Mouse (Mus musculus) MEL (cell line): ENCODE measurements around the gene Mpp3. TPM values are rescaled to one million over a fixed set of nuclear protein-coding genes. Genes with fewer than 3 reads are reported as not detected.

Experiments used
- DNase-seq: peaks from one replicate; pipeline ENCODE4 v3.0.0; 2011; ENCODE audit warnings: low read depth, low spot score
- H3K27ac ChIP-seq: 2 replicates; pipeline ENCODE4 v1.5.1; 2012; ENCODE audit warnings: low read depth, mild to moderate bottlenecking, control low read depth, low read length, moderate library complexity; ENCODE audit not compliant: control insufficient read depth
- H3K27me3 ChIP-seq, 2 experiments: fragments of 150-350 bp in 1 of 2; sonication (generic) in 1 of 2; 2 replicates each; pipeline ENCODE4 v1.6.1; 2012; ENCODE audit warnings: low read length in 2 of 2, mild to moderate bottlenecking in 2 of 2, improper control_type of control experiment in 1 of 2, moderate library complexity in 1 of 2; ENCODE audit not compliant: insufficient read depth in 2 of 2, control insufficient read depth in 1 of 2
- H3K36me3 ChIP-seq, 2 experiments: 2 replicates each; pipeline ENCODE4 v1.6.1; 2012 to 2014; ENCODE audit warnings: low read length in 2 of 2, improper control_type of control experiment in 1 of 2, inconsistent platforms in 1 of 2, mild to moderate bottlenecking in 1 of 2; ENCODE audit not compliant: insufficient read depth in 2 of 2, control insufficient read depth in 1 of 2
- H3K4me1 ChIP-seq, 2 experiments: fragments of 150-350 bp in 1 of 2; sonication (generic) in 1 of 2; 2 replicates each; pipeline ENCODE4 v1.6.1; 2012; ENCODE audit warnings: low read length in 2 of 2, improper control_type of control experiment in 1 of 2, mild to moderate bottlenecking in 1 of 2; ENCODE audit not compliant: insufficient read depth in 2 of 2, control insufficient read depth in 1 of 2
- H3K4me3 ChIP-seq, 2 experiments: fragments of 150-350 bp in 1 of 2; sonication (generic) in 1 of 2; 2 replicates each; pipeline ENCODE4 v1.5.1; 2012; ENCODE audit warnings: low read depth in 2 of 2, low read length in 2 of 2, mild to moderate bottlenecking in 2 of 2, moderate library complexity in 2 of 2, control low read depth in 1 of 2, improper control_type of control experiment in 1 of 2; ENCODE audit not compliant: control insufficient read depth in 1 of 2, insufficient read depth in 1 of 2
- H3K79me2 ChIP-seq: 2 replicates; pipeline ENCODE4 v1.6.1; 2012; ENCODE audit warnings: mild to moderate bottlenecking, low read length, moderate library complexity; ENCODE audit not compliant: control insufficient read depth, poor library complexity, insufficient read depth
- H3K9ac ChIP-seq: 2 replicates; pipeline ENCODE4 v1.6.1; 2012; ENCODE audit warnings: low read depth, mild to moderate bottlenecking, control low read depth, low read length, moderate library complexity; ENCODE audit not compliant: control insufficient read depth, poor library complexity, severe bottlenecking
- H3K9me3 ChIP-seq: fragments of 150-350 bp; sonication (generic); replicated peaks from 2 replicates; pipeline ENCODE4 v1.6.1; 2012; ENCODE audit warnings: mild to moderate bottlenecking, low read length, improper control_type of control experiment, moderate library complexity; ENCODE audit not compliant: insufficient read depth
- BHLHE40 ChIP-seq: IDR thresholded peaks from 2 replicates; pipeline ENCODE4 v1.6.1; 2012; ENCODE audit warnings: low read depth, mild to moderate bottlenecking, inconsistent platforms, low read length, improper control_type of control experiment, borderline replicate concordance
- CHD1 ChIP-seq: IDR thresholded peaks from 2 replicates; pipeline ENCODE4 v1.6.1; 2012; ENCODE audit warnings: low read depth, mild to moderate bottlenecking, inconsistent platforms, low read length, improper control_type of control experiment
- CTCF ChIP-seq, 3 experiments: IDR thresholded peaks in 2 of 3; conservative IDR thresholded peaks in 1 of 3; 2 replicates each; pipeline ENCODE4 v1.5.1; 2011 to 2012; ENCODE audit warnings: low read length in 3 of 3, low read depth in 2 of 3, mild to moderate bottlenecking in 2 of 3, improper control_type of control experiment in 1 of 3, inconsistent platforms in 1 of 3, mixed read lengths in 1 of 3, moderate library complexity in 1 of 3; ENCODE audit not compliant: control insufficient read depth in 1 of 3, insufficient read depth in 1 of 3, poor library complexity in 1 of 3, severe bottlenecking in 1 of 3
- E2F4 ChIP-seq: IDR thresholded peaks from 2 replicates; pipeline ENCODE4 v1.6.1; 2011; ENCODE audit warnings: low read depth, low read length, improper control_type of control experiment, borderline replicate concordance
- ETS1 ChIP-seq: IDR thresholded peaks from 2 replicates; pipeline ENCODE4 v1.6.1; 2012; ENCODE audit warnings: low read depth, mild to moderate bottlenecking, inconsistent platforms, low read length, improper control_type of control experiment, moderate library complexity
- GABPA ChIP-seq: IDR thresholded peaks from 2 replicates; pipeline ENCODE4 v1.6.1; 2012; ENCODE audit warnings: low read depth, mild to moderate bottlenecking, inconsistent platforms, low read length, improper control_type of control experiment, moderate library complexity
- HCFC1 ChIP-seq: IDR thresholded peaks from 2 replicates; pipeline ENCODE4 v1.6.1; 2012; ENCODE audit warnings: low read depth, mild to moderate bottlenecking, inconsistent platforms, low read length, improper control_type of control experiment, moderate library complexity
- JUND ChIP-seq: IDR thresholded peaks from 2 replicates; pipeline ENCODE4 v1.6.1; 2011; ENCODE audit warnings: low read depth, mild to moderate bottlenecking, improper control_type of control experiment, low read length
- MAX ChIP-seq: IDR thresholded peaks from 2 replicates; pipeline ENCODE4 v1.6.1; 2011; ENCODE audit warnings: low read length, improper control_type of control experiment
- MAZ ChIP-seq: IDR thresholded peaks from 2 replicates; pipeline ENCODE4 v1.6.1; 2012; ENCODE audit warnings: low read depth, mild to moderate bottlenecking, inconsistent platforms, low read length, improper control_type of control experiment
- MEF2A ChIP-seq: IDR thresholded peaks from 2 replicates; pipeline ENCODE4 v1.6.1; 2014; ENCODE audit warnings: low read depth, mild to moderate bottlenecking, inconsistent platforms, low read length, improper control_type of control experiment; ENCODE audit not compliant: poor library complexity, insufficient replicate concordance, severe bottlenecking; ENCODE audit errors: extremely low read depth
- MXI1 ChIP-seq: IDR thresholded peaks from 2 replicates; pipeline ENCODE4 v1.6.1; 2011; ENCODE audit warnings: mild to moderate bottlenecking, low read depth, low read length, improper control_type of control experiment
- MYB ChIP-seq: IDR thresholded peaks from 2 replicates; pipeline ENCODE4 v1.6.1; 2011; ENCODE audit warnings: mild to moderate bottlenecking, low read depth, low read length, improper control_type of control experiment
- MYC ChIP-seq: IDR thresholded peaks from 2 replicates; pipeline ENCODE4 v1.6.1; 2011; ENCODE audit warnings: low read depth, mild to moderate bottlenecking, low read length, improper control_type of control experiment, moderate library complexity
- NELFE ChIP-seq: IDR thresholded peaks from 2 replicates; pipeline ENCODE4 v1.6.1; 2011; ENCODE audit warnings: low read depth, low read length, improper control_type of control experiment
- NRF1 ChIP-seq: IDR thresholded peaks from 2 replicates; pipeline ENCODE4 v1.6.1; 2014; ENCODE audit warnings: low read depth, mild to moderate bottlenecking, inconsistent platforms, low read length, improper control_type of control experiment, moderate library complexity; ENCODE audit not compliant: poor library complexity, insufficient read depth, severe bottlenecking
- POLR2A ChIP-seq, 2 experiments: IDR thresholded peaks; 2 replicates each; pipeline ENCODE4 v1.6.1; 2011 to 2012; ENCODE audit warnings: low read length in 2 of 2, mild to moderate bottlenecking in 2 of 2, control low read depth in 1 of 2, improper control_type of control experiment in 1 of 2, low read depth in 1 of 2, moderate library complexity in 1 of 2; ENCODE audit not compliant: control insufficient read depth in 1 of 2, insufficient read depth in 1 of 2, poor library complexity in 1 of 2
- POLR2AphosphoS5 ChIP-seq: IDR thresholded peaks from 2 replicates; pipeline ENCODE4 v1.6.1; 2012; ENCODE audit warnings: low read depth, borderline replicate concordance, mild to moderate bottlenecking, inconsistent platforms, low read length, moderate library complexity, mixed read lengths
- RAD21 ChIP-seq: IDR thresholded peaks from 2 replicates; pipeline ENCODE4 v1.6.1; 2011; ENCODE audit warnings: mild to moderate bottlenecking, low read depth, low read length, improper control_type of control experiment
- RCOR1 ChIP-seq: IDR thresholded peaks from 2 replicates; pipeline ENCODE4 v1.6.1; 2012; ENCODE audit warnings: low read depth, mild to moderate bottlenecking, inconsistent platforms, low read length, improper control_type of control experiment
- TBP ChIP-seq: IDR thresholded peaks from 2 replicates; pipeline ENCODE4 v1.8.0; 2011; ENCODE audit warnings: low read depth, low read length, improper control_type of control experiment
- TCF12 ChIP-seq: IDR thresholded peaks from 2 replicates; pipeline ENCODE4 v1.6.1; 2014; ENCODE audit warnings: low read depth, mild to moderate bottlenecking, inconsistent platforms, low read length, improper control_type of control experiment, moderate library complexity
- USF1 ChIP-seq: IDR thresholded peaks from 2 replicates; pipeline ENCODE4 v1.6.1; 2014; ENCODE audit warnings: low read depth, mild to moderate bottlenecking, inconsistent platforms, low read length, improper control_type of control experiment, moderate library complexity
- ZC3H11A ChIP-seq: IDR thresholded peaks from 2 replicates; pipeline ENCODE4 v1.6.1; 2012; ENCODE audit warnings: low read depth, mild to moderate bottlenecking, inconsistent platforms, low read length, improper control_type of control experiment
- ZKSCAN1 ChIP-seq: IDR thresholded peaks from 2 replicates; pipeline ENCODE4 v1.6.1; 2012; ENCODE audit warnings: low read depth, mild to moderate bottlenecking, inconsistent platforms, low read length, improper control_type of control experiment, moderate library complexity
- ZMIZ1 ChIP-seq: IDR thresholded peaks from 2 replicates; pipeline ENCODE4 v1.6.1; 2012; ENCODE audit warnings: low read depth, mild to moderate bottlenecking, inconsistent platforms, low read length, improper control_type of control experiment, moderate library complexity
- polyA plus RNA-seq, 2 experiments: library from polyadenylated mRNA; stranded (reverse) in 1 of 2; unstranded in 1 of 2; fragments of >175 nt in 1 of 2; fragments of >200 nt in 1 of 2; gene quantifications; 2 replicates each; pipeline versions ENCODE4 v1.2.1 to v1.2.4; 2012; ENCODE audit warnings: low replicate concordance in 2 of 2, low read depth in 1 of 2; ENCODE audit not compliant: insufficient read length in 2 of 2, insufficient read depth in 1 of 2, missing spikeins in 1 of 2
- total RNA-seq: library from RNA; depleted of rRNA; stranded (reverse); fragments of 300-350 nt; gene quantifications from 2 replicates; pipeline ENCODE4 v1.2.3, GENCODE M21; 2012

Gene Mpp3
- total and polyA plus RNA-seq, 3 experiments = 5.5 to 7.1 TPM; not detected in 1

DNA sequence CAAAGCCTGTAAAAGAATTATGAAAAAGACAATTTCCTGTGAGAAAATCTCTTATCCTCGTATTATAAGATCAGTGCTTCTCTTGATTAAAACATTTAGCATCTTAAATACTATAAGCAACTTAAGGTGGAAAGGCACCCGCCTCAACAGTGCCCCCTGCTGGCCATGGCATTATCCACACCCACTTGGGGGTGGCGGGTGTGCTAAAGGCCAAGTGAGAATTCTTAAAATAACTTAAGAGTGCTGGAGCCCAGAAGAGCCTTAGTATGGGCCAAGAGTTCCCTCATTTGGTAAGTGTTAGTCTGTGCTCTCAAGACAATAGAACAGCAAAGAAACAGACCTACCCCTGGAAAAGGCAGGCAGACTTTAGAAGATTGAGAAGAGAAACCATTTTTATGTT lies 56.9 kb downstream of the Mpp3 start:
- no peak overlapping the region for H3K9ac ChIP-seq
- H3K27ac ChIP-seq = no peak overlapping the region
- H3K4me3 ChIP-seq = no peak overlapping the region
- H3K4me1 ChIP-seq = no peaks in the 10 kb centered on the region
- no peaks in the 10 kb centered on the region for H3K9me3 ChIP-seq
- peak; percentile 70 for DNase-seq
- no peak for TF ChIP-seq POLR2AphosphoS5
- no peak for TF ChIP-seq TBP
- TF ChIP-seq CTCF (IDR thresholded peaks at IDR 0.05 in 2 of 3, conservative IDR thresholded peaks at IDR 0.05 in 1 of 3; ENCODE audit: control insufficient read depth in 1 of 3, insufficient read depth in 1 of 3, low read depth in 2 of 3, low read length in 3 of 3, poor library complexity in 1 of 3, severe bottlenecking in 1 of 3) = peak; percentile 80 to 89 (median 84)
- TF ChIP-seq E2F4 = no peak
- H3K79me2 ChIP-seq = no peaks in the 10 kb centered on the region
- H3K36me3 ChIP-seq = no peaks in the 10 kb centered on the region
- H3K27me3 ChIP-seq = no peaks in the 10 kb centered on the region

DNA sequence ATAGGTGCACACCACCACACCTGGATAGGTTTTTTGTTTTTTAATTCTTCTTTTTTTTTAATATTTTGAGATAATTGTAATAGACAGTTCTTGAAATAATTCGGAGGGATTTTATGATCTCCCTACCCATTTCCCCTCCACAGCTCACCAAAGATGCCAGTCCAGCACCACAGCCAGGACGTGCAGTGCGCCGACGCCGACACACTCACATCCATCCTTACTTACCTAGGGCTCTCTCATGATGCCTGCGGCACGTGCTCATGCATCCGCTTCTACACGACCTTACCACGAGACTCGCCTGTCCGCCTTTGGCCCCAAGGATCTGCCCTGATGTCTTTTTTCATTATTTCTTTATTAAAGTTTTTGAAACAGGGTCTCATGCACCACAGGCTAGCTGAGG lies 58.4 kb downstream of the Mpp3 start:
- Histone ChIP-seq H3K27ac (no peak overlapping the region), H3K79me2 (no peaks in the 10 kb centered on the region), H3K36me3 (no peaks in the 10 kb centered on the region), H3K9me3 (no peaks in the 10 kb centered on the region), H3K4me3 (no peak overlapping the region), H3K4me1 (no peaks in the 10 kb centered on the region), H3K9ac (no peak overlapping the region), H3K27me3 (no peaks in the 10 kb centered on the region)
- TF ChIP-seq MEF2A (no peak), JUND (no peak), ZKSCAN1 (no peak), POLR2A (IDR thresholded peaks at IDR 0.05; ENCODE audit: control insufficient read depth in 1 of 2, insufficient read depth in 1 of 2, low read depth in 1 of 2, low read length in 2 of 2, poor library complexity in 1 of 2) (no peak), ZMIZ1 (no peak), MYB (no peak), MAX (no peak)
- DNase-seq = no peak

DNA sequence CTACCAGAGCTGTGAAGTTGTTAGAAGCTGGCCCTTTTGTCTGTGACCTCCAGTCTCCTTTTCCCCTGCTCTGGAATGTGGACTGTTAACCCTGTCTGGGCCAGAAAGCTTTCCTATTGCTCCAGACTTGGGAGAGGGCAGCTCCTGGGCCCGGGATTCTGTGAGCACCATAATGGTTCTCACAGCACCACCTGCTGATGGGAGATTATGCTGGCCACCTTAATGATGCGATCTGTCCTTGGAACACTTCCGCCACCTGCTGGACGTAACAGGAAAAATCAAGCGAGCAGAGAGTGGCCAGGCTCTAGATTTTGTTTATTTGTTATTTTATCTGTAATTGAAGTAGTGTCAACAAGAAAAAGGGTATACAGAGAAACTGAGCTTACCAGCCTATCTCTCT lies 59.5 kb downstream of the Mpp3 start:
- Histone ChIP-seq H3K79me2 (no peaks in the 10 kb centered on the region), H3K27ac (no peak overlapping the region), H3K27me3 (no peaks in the 10 kb centered on the region), H3K9ac (no peak overlapping the region), H3K9me3 (no peaks in the 10 kb centered on the region), H3K36me3 (no peaks in the 10 kb centered on the region), H3K4me3 (no peak overlapping the region), H3K4me1 (no peaks in the 10 kb centered on the region)
- DNase-seq = peak; percentile 87
- TF ChIP-seq MAX (no peak), RAD21 (peak; percentile 100), TBP (peak; percentile 26; the same call in 1 of the 2 replicates), BHLHE40 (0 out of 2 replicates have a peak, but pooled peaks have one; percentile 25), NRF1 (no peak), GABPA (no peak), MYB (no peak), CHD1 (no peak), ZC3H11A (peak; percentile 99), HCFC1 (peak; percentile 39; the same call in 1 of the 2 replicates), NELFE (no peak), MAZ (no peak), MEF2A (no peak), ETS1 (no peak), ZKSCAN1 (no peak), MYC (no peak), TCF12 (0 out of 2 replicates have a peak, but pooled peaks have one; percentile 50), USF1 (0 out of 2 replicates have a peak, but pooled peaks have one; percentile 5), RCOR1 (no peak), MXI1 (no peak)
